Mouse (Mus musculus): Measurements from ENCODE around the gene Gm49369. TPM values are rescaled to one million over a fixed set of nuclear protein-coding genes. Genes with fewer than 3 reads are reported as not detected.
"Not testable (repeated sequence)": the region's sequence is repeated elsewhere in the genome, so short reads cannot be mapped to it uniquely, and the experiment has no call there.

The Gm49369 gene
- polyA plus RNA-seq, 1 experiment from 2014 or later: 1.2 TPM

GRCm38 (mm10) chr7:142409603-142410002, 27.1 kb upstream of the Gm49369 start:
- Histone ChIP-seq H3K9me3 (replicated peaks) (no peaks in the 10 kb centered on the region), H3K4me1 (replicated peaks) (no peaks in the 10 kb centered on the region), H3K4me2 (no peak overlapping the region), H3K9ac (no peak overlapping the region), H3K36me3 (no peaks in the 10 kb centered on the region), H3K27ac (no peak overlapping the region), H3K27me3 (no peaks in the 10 kb centered on the region), H3K4me3 (no peak overlapping the region)
- WGBS: 74% methylated on average over 3 of the region's 3 CpGs
- ATAC-seq (replicated peaks; ENCODE audit: insufficient number of reproducible peaks, insufficient read depth, low FRiP score, low read depth): no peak

GRCm38 (mm10) chr7:142408686-142409085, 26.2 kb upstream of the Gm49369 start:
- Histone ChIP-seq H3K9ac (no peak overlapping the region), H3K27me3 (no peaks in the 10 kb centered on the region), H3K4me2 (no peak overlapping the region), H3K4me3 (no peak overlapping the region), H3K27ac (no peak overlapping the region), H3K9me3 (replicated peaks) (no peaks in the 10 kb centered on the region), H3K36me3 (no peaks in the 10 kb centered on the region), H3K4me1 (replicated peaks) (no peaks in the 10 kb centered on the region)
- no peak for ATAC-seq (replicated peaks; ENCODE audit: insufficient number of reproducible peaks, insufficient read depth, low FRiP score, low read depth)
- 90% methylated on average over 8 of the region's 8 CpGs for WGBS

GRCm38 (mm10) chr7:142407935-142408334, 25.5 kb upstream of the Gm49369 start:
- no peaks in the 10 kb centered on the region for H3K4me1 ChIP-seq (replicated peaks)
- H3K9me3 ChIP-seq (replicated peaks): no peaks in the 10 kb centered on the region
- no peaks in the 10 kb centered on the region for H3K27me3 ChIP-seq
- H3K36me3 ChIP-seq: no peaks in the 10 kb centered on the region
- no peak overlapping the region for H3K27ac ChIP-seq
- H3K4me3 ChIP-seq: no peak overlapping the region
- WGBS: 50% methylated on average over 4 of the region's 4 CpGs
- no peak overlapping the region for H3K4me2 ChIP-seq
- H3K9ac ChIP-seq: no peak overlapping the region
- ATAC-seq (replicated peaks; ENCODE audit: insufficient number of reproducible peaks, insufficient read depth, low FRiP score, low read depth): no peak

DNA sequence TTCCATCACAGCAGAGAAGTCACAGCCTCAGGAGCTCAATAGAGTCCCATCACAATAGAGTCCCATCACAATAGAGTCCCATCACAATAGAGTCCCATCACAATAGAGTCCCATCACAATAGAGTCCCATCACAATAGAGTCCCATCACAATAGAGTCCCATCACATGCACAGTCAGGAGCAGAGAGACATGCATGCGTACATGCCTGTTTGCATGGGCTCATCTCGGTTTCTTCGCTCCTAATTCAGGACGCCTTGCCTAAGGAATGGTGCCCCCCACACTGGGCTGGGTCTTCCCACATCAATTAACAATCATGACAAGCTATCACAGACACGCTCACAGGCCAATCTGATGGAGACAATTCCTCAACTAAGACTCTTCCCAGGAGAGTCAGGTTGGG, 22.7 kb upstream of the Gm49369 start:
- not testable (repeated sequence) for H3K9ac ChIP-seq; H3K4me1 ChIP-seq (replicated peaks); H3K9me3 ChIP-seq (replicated peaks); H3K27me3 ChIP-seq; H3K36me3 ChIP-seq; H3K27ac ChIP-seq; H3K4me3 ChIP-seq; ATAC-seq (replicated peaks; ENCODE audit: insufficient number of reproducible peaks, insufficient read depth, low FRiP score, low read depth); H3K4me2 ChIP-seq
- 89% methylated on average over 5 of the region's 5 CpGs for WGBS

DNA sequence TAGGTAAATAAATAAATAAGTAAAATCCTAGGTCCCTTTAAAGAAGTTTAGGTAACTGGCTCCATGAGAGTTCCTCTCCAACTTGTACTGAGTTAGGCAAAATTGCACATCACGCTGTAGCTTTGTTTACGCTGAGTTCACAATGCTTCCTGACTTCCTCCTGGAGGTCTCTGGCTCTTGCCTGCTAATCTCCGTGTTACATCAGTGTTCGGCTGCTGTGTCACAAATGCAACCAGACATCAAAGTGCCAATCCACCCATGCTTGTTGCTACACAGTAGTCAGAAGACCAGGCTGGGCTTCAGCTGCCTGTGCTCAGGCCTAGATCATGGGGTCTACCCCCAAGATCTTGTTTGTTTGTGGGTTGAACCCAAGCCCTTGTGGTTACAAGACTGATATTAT, 21.1 kb upstream of the Gm49369 start:
- ATAC-seq (replicated peaks; ENCODE audit: insufficient number of reproducible peaks, insufficient read depth, low FRiP score, low read depth): no peak
- H3K27me3 ChIP-seq: no peaks in the 10 kb centered on the region
- H3K27ac ChIP-seq: no peak overlapping the region
- no peak overlapping the region for H3K9ac ChIP-seq
- 71% methylated on average over 4 of the region's 4 CpGs for WGBS
- H3K4me2 ChIP-seq: no peak overlapping the region
- H3K9me3 ChIP-seq (replicated peaks): no peaks in the 10 kb centered on the region
- no peaks in the 10 kb centered on the region for H3K36me3 ChIP-seq
- H3K4me3 ChIP-seq: no peak overlapping the region
- no peaks in the 10 kb centered on the region for H3K4me1 ChIP-seq (replicated peaks)

GRCm38 (mm10) chr7:142400750-142401142, 18.3 kb upstream of the Gm49369 start:
- Histone ChIP-seq H3K4me1 (replicated peaks) (0 out of 2 replicates have a peak, but pooled peaks cover 3% of the 10 kb centered on the region), H3K27ac (no peak overlapping the region), H3K36me3 (no peaks in the 10 kb centered on the region), H3K4me3 (no peak overlapping the region), H3K4me2 (no peak overlapping the region), H3K27me3 (no peaks in the 10 kb centered on the region), H3K9me3 (replicated peaks) (no peaks in the 10 kb centered on the region), H3K9ac (no peak overlapping the region)
- no peak for ATAC-seq (replicated peaks; ENCODE audit: insufficient number of reproducible peaks, insufficient read depth, low FRiP score, low read depth)
- 60% methylated on average over 7 of the region's 7 CpGs for WGBS

GRCm38 (mm10) chr7:142400112-142400749, 17.8 kb upstream of the Gm49369 start:
- no peaks in the 10 kb centered on the region for H3K36me3 ChIP-seq
- H3K27me3 ChIP-seq: no peaks in the 10 kb centered on the region
- no peaks in the 10 kb centered on the region for H3K9me3 ChIP-seq (replicated peaks)
- no peak overlapping the region for H3K27ac ChIP-seq
- no peak overlapping the region for H3K4me3 ChIP-seq
- WGBS: 66% methylated on average over 7 of the region's 7 CpGs
- no peak overlapping the region for H3K9ac ChIP-seq
- no peak for ATAC-seq (replicated peaks; ENCODE audit: insufficient number of reproducible peaks, insufficient read depth, low FRiP score, low read depth)
- H3K4me2 ChIP-seq: no peak overlapping the region
- 0 out of 2 replicates have a peak, but pooled peaks cover 3% of the 10 kb centered on the region for H3K4me1 ChIP-seq (replicated peaks)

DNA sequence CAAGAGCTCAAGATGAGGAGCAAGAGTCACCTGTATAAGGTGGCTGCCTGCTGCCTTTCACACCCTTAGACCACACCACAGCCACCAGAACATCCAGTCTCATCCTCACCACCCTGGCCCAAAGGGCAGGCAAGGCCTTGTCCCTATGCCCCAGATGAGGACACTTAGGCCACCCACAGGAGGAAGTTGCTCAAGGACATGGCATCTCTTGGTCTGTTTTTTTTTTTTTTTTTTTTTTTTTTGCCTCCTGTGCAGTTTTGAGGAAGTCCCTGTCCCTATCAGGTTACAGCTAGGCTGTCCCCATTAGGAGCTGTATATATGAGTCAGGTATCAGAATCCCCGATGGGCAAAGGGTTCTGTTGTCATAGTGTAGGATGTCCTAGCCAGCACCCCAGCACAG, 16.8 kb upstream of the Gm49369 start:
- Histone ChIP-seq H3K27me3 (no peaks in the 10 kb centered on the region), H3K9me3 (replicated peaks) (no peaks in the 10 kb centered on the region), H3K4me3 (no peak overlapping the region), H3K9ac (no peak overlapping the region), H3K27ac (no peak overlapping the region), H3K4me2 (no peak overlapping the region), H3K4me1 (replicated peaks) (0 out of 2 replicates have a peak, but pooled peaks cover 3% of the 10 kb centered on the region), H3K36me3 (no peaks in the 10 kb centered on the region)
- ATAC-seq (replicated peaks; ENCODE audit: insufficient number of reproducible peaks, insufficient read depth, low FRiP score, low read depth): no peak
- 66% methylated on average over 1 of the region's 1 CpGs for whole genome bisulfite sequencing

DNA sequence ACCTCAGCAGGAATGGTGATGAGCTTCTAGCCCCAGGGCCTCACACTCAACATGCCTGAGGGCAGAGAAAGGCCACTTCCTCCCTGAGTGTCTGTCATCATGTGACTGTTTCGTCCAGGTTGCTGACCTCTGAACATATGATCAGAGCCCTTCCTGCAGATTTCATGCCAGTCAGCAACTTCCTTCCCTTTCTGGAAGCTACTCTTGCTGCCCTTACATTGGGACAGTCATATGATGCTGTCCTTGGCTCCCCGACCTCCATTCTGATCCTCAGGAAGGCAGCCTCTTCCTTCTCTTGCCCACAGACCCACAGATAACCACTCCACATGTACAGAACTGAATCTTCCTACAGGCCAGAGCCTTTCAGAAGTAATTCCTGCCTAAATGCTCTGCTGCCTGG, 15.6 kb upstream of the Gm49369 start:
- Histone ChIP-seq H3K4me1 (replicated peaks) (0 out of 2 replicates have a peak, but pooled peaks cover 3% of the 10 kb centered on the region), H3K9me3 (replicated peaks) (no peaks in the 10 kb centered on the region), H3K36me3 (no peaks in the 10 kb centered on the region), H3K4me3 (no peak overlapping the region), H3K9ac (no peak overlapping the region), H3K27ac (peak overlapping the region; percentile 8; the same call in 1 of the 2 replicates), H3K4me2 (no peak overlapping the region), H3K27me3 (no peaks in the 10 kb centered on the region)
- WGBS: 38% methylated on average over 2 of the region's 2 CpGs
- ATAC-seq (replicated peaks; ENCODE audit: insufficient number of reproducible peaks, insufficient read depth, low FRiP score, low read depth): peak; percentile 28; the same call in 1 of the 2 replicates

DNA sequence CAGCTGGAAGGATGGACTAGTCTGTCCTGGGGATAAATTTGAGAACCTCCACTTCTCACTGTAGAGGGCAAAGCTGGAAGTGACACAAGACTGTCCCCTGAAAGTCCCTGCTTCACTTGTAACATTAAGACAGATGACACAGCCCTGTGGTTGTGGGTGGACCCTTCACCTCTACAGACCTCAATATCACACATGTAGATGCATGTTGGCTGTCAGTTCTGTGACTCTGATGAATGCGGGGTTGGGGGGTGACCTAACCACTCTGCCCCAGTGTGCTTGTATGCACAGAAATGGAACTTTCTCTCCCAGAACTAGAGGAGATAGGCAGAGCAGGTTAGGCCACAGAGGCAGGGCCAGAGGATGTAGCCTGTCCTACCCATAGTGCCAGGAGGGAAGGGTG, 14.1 kb upstream of the Gm49369 start:
- no peak overlapping the region for H3K9ac ChIP-seq
- no peak for ATAC-seq (replicated peaks; ENCODE audit: insufficient number of reproducible peaks, insufficient read depth, low FRiP score, low read depth)
- H3K4me1 ChIP-seq (replicated peaks): 0 out of 2 replicates have a peak, but pooled peaks cover 3% of the 10 kb centered on the region
- H3K27ac ChIP-seq: no peak overlapping the region
- no peak overlapping the region for H3K4me3 ChIP-seq
- H3K36me3 ChIP-seq: no peaks in the 10 kb centered on the region
- 87% methylated on average over 1 of the region's 1 CpGs for WGBS
- H3K27me3 ChIP-seq: no peaks in the 10 kb centered on the region
- no peak overlapping the region for H3K4me2 ChIP-seq
- H3K9me3 ChIP-seq (replicated peaks): no peaks in the 10 kb centered on the region

- no peak for ATAC-seq (replicated peaks; ENCODE audit: insufficient number of reproducible peaks, insufficient read depth, low FRiP score, low read depth)
- no peak overlapping the region for H3K4me2 ChIP-seq
- WGBS: 77% methylated on average over 4 of the region's 4 CpGs
- H3K4me3 ChIP-seq: no peak overlapping the region
- peak overlapping the region; percentile 45; the same call in 1 of the 2 replicates for H3K27ac ChIP-seq
- H3K27me3 ChIP-seq: no peaks in the 10 kb centered on the region
- H3K4me1 ChIP-seq (replicated peaks): 0 out of 2 replicates have a peak, but pooled peaks cover 3% of the 10 kb centered on the region
- H3K9me3 ChIP-seq (replicated peaks): no peaks in the 10 kb centered on the region
- no peak overlapping the region for H3K9ac ChIP-seq
- no peaks in the 10 kb centered on the region for H3K36me3 ChIP-seq
Measured at GRCm38 (mm10) chr7:142395472-142395871, 13.0 kb upstream of the Gm49369 start.

Data from heart, embryonic 15.5 days (tissue).